Mouse (Mus musculus) hindbrain, embryonic 13.5 days (tissue): ENCODE data around the gene Acaca. TPM values are rescaled to one million over a fixed set of nuclear protein-coding genes. Genes with fewer than 3 reads are reported as not detected.

Source experiments
- ATAC-seq: fragments of 200-750 bp; cut with Nextera tagmentation; 2 replicates; pipeline ENCODE4 v1.8.0; 2017; ENCODE audit warnings: moderate TSS enrichment; ENCODE audit not compliant: low FRiP score
- H3K27ac ChIP-seq: fragments of 300-500 bp; sonication (generic); 2 replicates; pipeline ENCODE4 v1.5.1; 2015; ENCODE audit warnings: inconsistent platforms, mild to moderate bottlenecking, moderate library complexity
- H3K27me3 ChIP-seq: fragments of 300-500 bp; sonication (generic); 2 replicates; pipeline ENCODE4 v1.6.1; 2015; ENCODE audit warnings: mild to moderate bottlenecking, inconsistent platforms
- H3K36me3 ChIP-seq: fragments of 300-500 bp; sonication (generic); 2 replicates; pipeline ENCODE4 v1.6.1; 2015; ENCODE audit warnings: mild to moderate bottlenecking, inconsistent platforms
- H3K4me1 ChIP-seq: fragments of 300-500 bp; sonication (generic); replicated peaks from 2 replicates; pipeline ENCODE4 v1.6.1; 2015; ENCODE audit warnings: inconsistent platforms
- H3K4me2 ChIP-seq: fragments of 300-500 bp; sonication (generic); 2 replicates; pipeline ENCODE4 v1.6.1; 2015; ENCODE audit warnings: inconsistent platforms, mild to moderate bottlenecking, moderate library complexity
- H3K4me3 ChIP-seq: fragments of 300-500 bp; sonication (generic); 2 replicates; pipeline ENCODE4 v1.5.1; 2015; ENCODE audit warnings: mild to moderate bottlenecking, inconsistent platforms
- H3K9ac ChIP-seq: fragments of 300-500 bp; sonication (generic); 2 replicates; pipeline ENCODE4 v1.6.1; 2015; ENCODE audit warnings: mild to moderate bottlenecking, inconsistent platforms
- H3K9me3 ChIP-seq: fragments of 300-500 bp; sonication (generic); 2 replicates; pipeline ENCODE4 v1.6.1; 2016; ENCODE audit warnings: inconsistent platforms
- WGBS: fragments of 180-500 bp; shearing (Covaris S2); methylation state at CpG from one replicate; pipeline ENCODE4 v1.1.7; 2015; 5-methylcytosine and 5-hydroxymethylcytosine counted together
- polyA plus RNA-seq: library from polyadenylated mRNA; unstranded; fragments of >200 nt; fragmentation: Nextera tagmentation; extraction: Ambion mirVana; gene quantifications from 2 replicates; pipeline ENCODE4 v1.2.1, GENCODE M21; 2015

Acaca gene
- polyA plus RNA-seq, 1 experiment from 2014 or later = 24.5 TPM

DNA sequence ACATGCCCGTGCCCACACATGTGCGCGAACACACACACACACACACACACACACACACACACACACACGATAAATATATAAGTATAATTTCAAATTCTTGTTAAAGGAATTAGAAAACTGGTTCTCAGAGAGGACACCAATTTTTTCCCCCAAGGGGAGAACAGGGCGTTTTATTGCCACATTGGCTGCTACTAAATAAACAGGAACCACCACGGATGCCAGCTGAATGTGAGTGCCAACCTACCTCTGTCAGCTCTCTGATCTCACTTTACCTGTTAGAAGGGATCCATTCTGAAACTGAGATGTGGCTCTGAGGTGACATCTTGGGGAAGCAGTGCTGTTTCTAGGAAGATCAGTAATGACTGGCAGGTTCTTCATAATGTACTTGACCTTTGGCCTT lies 34.7 kb downstream of the Acaca start:
- Histone ChIP-seq H3K4me3 (no peak overlapping the region), H3K4me1 (no peaks in the 10 kb centered on the region), H3K36me3 (no peaks in the 10 kb centered on the region), H3K9ac (no peak overlapping the region), H3K9me3 (no peaks in the 10 kb centered on the region), H3K27me3 (no peaks in the 10 kb centered on the region), H3K4me2 (no peak overlapping the region), H3K27ac (no peak overlapping the region)
- no peak for ATAC-seq
- 89% methylated on average over 6 of the region's 6 CpGs for WGBS

DNA sequence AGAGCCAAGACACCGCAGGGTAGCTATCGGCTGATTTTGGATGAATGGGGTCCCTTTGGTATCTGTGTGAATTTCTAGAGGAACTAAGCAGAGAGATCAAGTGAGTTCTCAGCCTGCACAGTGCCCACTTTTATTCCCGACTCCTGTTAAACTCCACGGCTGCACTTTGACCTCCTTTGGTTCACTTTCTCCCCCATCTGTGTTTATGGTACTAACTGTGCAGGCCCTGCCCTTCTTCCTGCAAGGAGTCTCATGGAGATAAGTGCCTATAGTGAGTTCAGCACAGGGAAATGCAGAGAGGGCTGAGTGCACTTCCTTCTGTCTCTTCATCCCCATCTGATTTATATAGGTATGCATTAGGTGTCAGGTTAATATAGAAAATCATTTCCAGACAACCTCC lies 35.1 kb downstream of the Acaca start:
- no peak overlapping the region for H3K27ac ChIP-seq
- no peaks in the 10 kb centered on the region for H3K9me3 ChIP-seq
- no peaks in the 10 kb centered on the region for H3K27me3 ChIP-seq
- H3K36me3 ChIP-seq = no peaks in the 10 kb centered on the region
- ATAC-seq = no peak
- H3K9ac ChIP-seq = no peak overlapping the region
- H3K4me2 ChIP-seq = no peak overlapping the region
- 76% methylated on average over 4 of the region's 4 CpGs for WGBS
- H3K4me3 ChIP-seq = no peak overlapping the region
- no peaks in the 10 kb centered on the region for H3K4me1 ChIP-seq

DNA sequence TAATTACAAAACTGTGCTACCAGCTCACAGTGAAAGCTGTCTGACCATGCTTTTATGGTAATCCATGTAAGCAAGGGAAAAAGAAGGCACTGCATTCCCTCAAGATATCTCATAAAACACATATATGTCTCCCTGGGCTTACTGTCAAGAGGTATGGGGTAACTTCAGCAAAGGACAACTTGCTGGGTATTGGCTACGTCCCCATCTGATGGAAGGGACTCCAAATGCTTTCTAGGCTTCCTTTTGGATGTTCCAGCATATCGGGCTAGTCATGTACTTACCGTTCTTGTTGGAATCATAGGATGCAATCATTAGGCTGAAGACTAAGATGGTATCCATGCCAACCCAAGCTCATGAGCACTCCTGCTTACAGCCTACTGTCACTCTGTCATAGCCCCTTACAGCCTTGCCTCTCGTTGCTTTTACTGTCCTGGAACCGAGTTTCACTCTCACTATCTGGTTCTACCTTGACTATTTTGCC lies 37.6 kb downstream of the Acaca start, which contains the start of gene Gm11437:
Gm11437 (minus strand) TSS at position 431 of the 481 bp plus-strand sequence.
- H3K9ac ChIP-seq = no peak within 1 kb of the TSS
- H3K27me3 ChIP-seq = no peaks in the 10 kb centered on the region
- no peak within 1 kb of the TSS for H3K4me3 ChIP-seq
- no peak within 1 kb of the TSS for H3K4me2 ChIP-seq
- no peaks in the 10 kb centered on the region for H3K9me3 ChIP-seq
- H3K4me1 ChIP-seq = no peaks in the 10 kb centered on the region
- WGBS = 84% methylated on average over 5 of the region's 5 CpGs
- no peak for ATAC-seq
- no peak within 1 kb of the TSS for H3K27ac ChIP-seq
- no peaks in the 10 kb centered on the region for H3K36me3 ChIP-seq

DNA sequence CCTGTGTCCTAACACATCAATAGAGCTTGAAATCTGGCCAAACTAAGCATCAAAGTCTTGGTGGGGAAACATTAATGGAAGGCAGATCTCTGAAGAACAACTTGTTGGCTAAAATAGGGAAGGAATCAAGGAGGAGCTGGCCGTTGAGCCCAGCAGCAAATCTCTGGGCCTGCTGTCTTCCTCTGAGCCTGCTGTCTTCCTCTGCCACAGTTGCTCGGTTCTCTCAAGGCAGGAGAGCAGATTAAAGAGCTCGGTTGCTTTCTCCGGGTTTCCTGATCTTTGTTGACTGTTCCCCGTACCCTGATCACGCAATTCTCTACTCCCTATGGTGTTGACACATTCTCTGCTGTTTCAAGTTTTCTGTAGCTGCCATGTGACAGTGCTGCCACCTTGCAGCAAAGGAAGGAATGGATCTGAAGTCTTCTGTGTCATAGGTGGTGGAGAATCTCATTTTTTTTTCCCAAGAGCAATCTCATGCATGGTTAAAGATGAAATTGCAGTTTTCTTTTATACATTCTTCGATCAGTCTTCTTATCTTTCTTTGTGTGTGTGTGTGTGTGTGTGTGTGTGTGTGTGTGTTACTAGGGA lies 39.3 kb downstream of the Acaca start:
- H3K27ac ChIP-seq = no peak overlapping the region
- 41% methylated on average over 7 of the region's 7 CpGs for WGBS
- H3K9me3 ChIP-seq = no peaks in the 10 kb centered on the region
- H3K4me3 ChIP-seq = no peak overlapping the region
- no peak for ATAC-seq
- H3K4me1 ChIP-seq = no peaks in the 10 kb centered on the region
- no peak overlapping the region for H3K9ac ChIP-seq
- H3K36me3 ChIP-seq = no peaks in the 10 kb centered on the region
- no peaks in the 10 kb centered on the region for H3K27me3 ChIP-seq
- no peak overlapping the region for H3K4me2 ChIP-seq

DNA sequence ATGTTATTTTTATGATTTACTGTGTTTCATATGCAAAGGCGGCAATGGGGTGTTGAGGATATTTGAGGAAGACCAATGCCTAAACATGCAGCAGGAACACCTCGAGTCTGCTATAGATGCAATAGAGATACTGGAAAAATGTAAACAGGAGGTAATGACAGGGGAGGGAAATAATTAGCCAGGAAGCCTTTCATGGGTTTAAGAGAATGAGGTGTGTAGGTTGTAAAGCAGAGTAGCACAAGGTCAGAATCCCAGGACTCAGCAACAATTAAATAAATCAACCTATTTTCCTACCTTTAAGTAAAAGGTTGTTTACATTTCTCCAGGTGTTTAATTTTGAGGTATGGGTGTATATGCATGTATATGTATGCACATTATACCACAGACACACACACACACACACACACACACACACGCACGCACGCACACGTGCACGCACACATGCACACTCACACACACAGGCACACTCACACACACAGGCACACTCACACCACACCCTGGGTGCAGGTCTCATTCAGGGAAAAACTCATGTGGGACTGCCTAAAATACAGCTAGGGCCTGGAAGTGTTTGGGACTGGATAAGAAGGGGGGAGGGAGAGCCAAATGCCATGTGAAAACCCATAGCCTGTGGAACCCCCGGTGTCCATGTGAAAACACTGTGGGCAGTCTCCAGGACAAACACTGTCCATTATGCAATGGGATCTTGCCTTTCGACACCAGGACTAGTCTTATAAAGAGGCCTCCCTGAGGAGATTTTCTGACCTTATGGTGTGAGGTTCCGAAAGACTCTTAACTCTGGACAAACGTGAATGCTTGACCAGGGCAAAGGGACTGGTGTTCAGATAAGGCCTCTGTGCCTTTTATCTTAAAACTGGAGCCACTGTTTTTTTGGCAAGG lies 43.3 kb downstream of the Acaca start:
- Histone ChIP-seq H3K36me3 (no peaks in the 10 kb centered on the region), H3K4me3 (no peak overlapping the region), H3K4me1 (no peaks in the 10 kb centered on the region), H3K27ac (no peak overlapping the region), H3K4me2 (no peak overlapping the region), H3K27me3 (no peaks in the 10 kb centered on the region), H3K9ac (no peak overlapping the region), H3K9me3 (no peaks in the 10 kb centered on the region)
- WGBS = 84% methylated on average over 11 of the region's 11 CpGs
- ATAC-seq = no peak

DNA sequence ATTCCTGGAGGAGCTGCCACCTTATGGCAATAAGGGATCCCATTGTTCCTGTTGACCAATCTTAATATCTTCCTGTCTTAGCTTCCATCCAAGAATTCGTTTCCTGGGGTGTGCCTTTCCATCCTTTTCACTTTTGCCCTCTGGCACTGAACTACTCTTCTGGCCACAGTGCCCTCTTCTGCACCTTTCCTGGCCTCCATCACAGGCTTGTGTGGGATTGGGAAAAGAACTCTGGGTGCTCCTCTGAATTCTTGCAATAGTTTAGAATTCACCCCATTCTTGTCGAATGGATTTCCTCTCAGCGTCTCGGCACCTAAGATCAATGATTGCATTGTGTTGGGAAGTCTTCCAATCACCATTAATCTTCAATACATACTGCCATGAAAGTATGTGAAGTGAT lies 49.1 kb downstream of the Acaca start:
- H3K9me3 ChIP-seq = no peaks in the 10 kb centered on the region

DNA sequence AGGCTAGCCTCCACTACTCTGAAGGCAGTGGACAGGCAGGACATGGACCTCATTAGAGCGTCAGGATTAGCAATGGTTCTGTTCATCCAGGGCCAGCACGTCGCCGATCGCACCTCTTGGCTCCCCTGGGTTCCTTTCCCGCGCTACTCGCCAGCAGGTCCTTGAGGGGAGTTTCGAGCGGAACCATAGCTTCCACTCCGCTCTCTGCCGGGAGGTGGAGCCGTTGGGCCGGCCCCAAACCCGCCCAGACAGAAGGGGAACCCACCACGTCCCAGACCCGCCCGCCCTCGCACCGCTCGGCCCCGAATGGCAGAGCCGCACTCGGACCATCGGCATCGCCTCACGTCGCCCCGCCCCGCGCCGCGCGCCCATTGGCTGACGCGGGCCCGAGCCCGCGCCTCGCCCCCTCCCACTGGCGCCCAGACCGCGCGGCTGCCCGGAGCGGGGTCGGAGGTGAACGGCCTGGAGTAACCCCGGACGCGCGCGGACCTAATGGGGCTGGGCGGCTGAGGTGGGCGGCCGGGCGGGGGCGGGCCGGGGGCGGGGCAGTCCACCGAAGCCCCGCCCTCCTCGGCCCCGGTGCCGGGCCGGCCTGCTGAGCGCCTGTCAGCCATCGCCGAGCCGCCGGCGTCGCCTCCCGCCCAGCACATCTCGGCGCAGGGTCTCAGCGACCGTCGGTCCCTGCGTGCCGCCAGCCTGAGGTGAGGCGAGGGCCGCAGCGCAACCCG lies 49.9 kb downstream of the Acaca start:
- Histone ChIP-seq H3K9ac (peak overlapping the region; percentile 87), H3K27me3 (no peaks in the 10 kb centered on the region), H3K4me1 (peaks cover 27% of the 10 kb centered on the region), H3K27ac (peak overlapping the region; percentile 93), H3K4me2 (peak overlapping the region; percentile 80), H3K36me3 (no peaks in the 10 kb centered on the region), H3K4me3 (peak overlapping the region; percentile 84), H3K9me3 (no peaks in the 10 kb centered on the region)
- peak; percentile 98 for ATAC-seq
- under 1% methylated on average over 42 of the region's 85 CpGs for WGBS

More for the DNA sequence above, 49.1 kb downstream of the Acaca start:
- Histone ChIP-seq H3K36me3 (no peaks in the 10 kb centered on the region), H3K9ac (peak overlapping the region; percentile 87; the same call in 1 of the 2 replicates), H3K4me2 (peak overlapping the region; percentile 80), H3K27me3 (no peaks in the 10 kb centered on the region), H3K4me1 (peaks cover 27% of the 10 kb centered on the region), H3K4me3 (peak overlapping the region; percentile 84), H3K27ac (peak overlapping the region; percentile 93; the same call in 1 of the 2 replicates)
- 36% methylated on average over 4 of the region's 4 CpGs for WGBS
- ATAC-seq = no peak

DNA sequence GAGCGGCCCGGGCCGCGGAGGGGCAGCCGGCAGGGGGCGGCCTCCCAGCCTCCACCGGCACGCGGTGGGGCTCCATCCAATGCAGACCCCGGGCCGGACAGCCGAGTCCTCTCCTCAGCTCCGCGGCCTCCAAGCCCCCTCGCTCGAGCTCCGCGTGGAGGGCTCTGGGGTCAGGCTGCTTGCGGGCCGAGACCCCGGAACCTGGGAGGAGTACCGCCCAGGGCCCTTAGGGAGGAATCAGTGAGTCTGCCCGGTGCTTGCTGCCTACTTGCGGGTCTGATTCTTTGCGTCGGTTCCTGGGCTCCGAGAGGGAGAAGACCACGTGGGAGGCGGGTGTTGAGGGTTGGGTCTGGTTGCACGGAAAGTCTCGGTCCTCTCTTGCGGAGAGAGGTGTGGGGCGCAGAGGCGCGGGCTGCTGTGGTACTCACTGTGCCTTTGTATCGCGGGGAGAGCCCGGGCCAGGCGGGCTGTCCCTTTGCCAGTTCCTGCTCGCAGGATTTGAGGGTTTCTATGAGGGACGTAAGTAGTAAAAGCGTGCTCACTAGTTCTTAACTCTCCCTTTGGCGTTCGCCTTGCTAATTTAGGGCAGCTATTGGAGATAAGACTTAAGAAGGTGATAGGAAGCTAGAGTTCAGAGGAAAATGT lies 50.6 kb downstream of the Acaca start:
- peak overlapping the region; percentile 87 for H3K9ac ChIP-seq
- H3K4me2 ChIP-seq = peak overlapping the region; percentile 80
- ATAC-seq = peak; percentile 50; the same call in 1 of the 2 replicates
- no peaks in the 10 kb centered on the region for H3K27me3 ChIP-seq
- H3K36me3 ChIP-seq = no peaks in the 10 kb centered on the region
- peak overlapping the region; percentile 93 for H3K27ac ChIP-seq
- peak overlapping the region; percentile 84 for H3K4me3 ChIP-seq
- under 1% methylated on average over 38 of the region's 44 CpGs for WGBS
- H3K9me3 ChIP-seq = no peaks in the 10 kb centered on the region
- H3K4me1 ChIP-seq = peaks cover 27% of the 10 kb centered on the region

DNA sequence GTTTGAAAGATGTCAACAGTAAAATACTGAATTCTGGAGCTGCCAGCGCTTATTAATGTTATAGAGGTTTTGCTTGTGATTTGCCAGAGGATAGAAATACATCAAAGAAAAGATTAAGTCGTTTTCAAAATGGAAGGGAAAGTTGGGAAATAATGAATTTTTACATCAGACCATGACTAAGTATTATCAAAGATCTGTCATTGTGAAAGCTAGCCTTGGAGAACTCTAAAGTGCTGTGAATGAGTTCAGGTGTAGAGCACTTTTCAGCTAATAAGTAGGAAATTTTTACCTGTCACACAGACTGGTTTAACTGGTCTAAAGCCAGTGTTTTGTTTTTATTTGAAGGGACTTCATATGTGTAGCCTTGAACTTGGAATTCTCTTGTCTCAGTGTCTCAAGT lies 51.8 kb downstream of the Acaca start:
- Histone ChIP-seq H3K9ac (no peak overlapping the region), H3K4me3 (peak overlapping the region; percentile 84; the same call in 1 of the 2 replicates), H3K4me2 (peak overlapping the region; percentile 80), H3K4me1 (peaks cover 27% of the 10 kb centered on the region), H3K27ac (no peak overlapping the region), H3K27me3 (no peaks in the 10 kb centered on the region), H3K36me3 (no peaks in the 10 kb centered on the region), H3K9me3 (no peaks in the 10 kb centered on the region)
- WGBS = 76% methylated on average over 2 of the region's 2 CpGs
- ATAC-seq = no peak

DNA sequence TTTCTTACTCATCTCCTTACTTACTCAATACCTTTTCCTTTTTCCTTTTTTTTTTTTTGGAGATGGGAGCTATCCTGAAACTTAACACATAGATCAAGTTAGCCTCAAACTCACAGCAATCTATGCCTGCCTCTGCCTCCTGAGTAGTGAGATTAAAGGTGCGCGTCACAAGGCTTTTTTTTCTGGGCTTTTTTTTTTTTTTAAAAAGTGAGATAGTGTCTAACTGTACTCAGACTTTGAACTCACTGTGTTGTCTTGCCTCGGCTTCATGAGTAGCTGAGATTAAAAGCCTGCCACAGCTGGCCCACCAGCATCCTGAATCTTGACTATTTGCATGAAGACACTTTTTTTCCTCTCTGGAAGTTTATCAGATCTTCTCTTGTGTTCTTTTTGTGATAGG lies 59.1 kb downstream of the Acaca start:
- Histone ChIP-seq H3K4me3 (no peak overlapping the region), H3K36me3 (no peaks in the 10 kb centered on the region), H3K9me3 (no peaks in the 10 kb centered on the region), H3K4me2 (no peak overlapping the region), H3K4me1 (0 out of 2 replicates have a peak, but pooled peaks cover 4% of the 10 kb centered on the region), H3K27ac (no peak overlapping the region), H3K27me3 (no peaks in the 10 kb centered on the region), H3K9ac (no peak overlapping the region)
- no peak for ATAC-seq
- 92% methylated on average over 3 of the region's 3 CpGs for WGBS

DNA sequence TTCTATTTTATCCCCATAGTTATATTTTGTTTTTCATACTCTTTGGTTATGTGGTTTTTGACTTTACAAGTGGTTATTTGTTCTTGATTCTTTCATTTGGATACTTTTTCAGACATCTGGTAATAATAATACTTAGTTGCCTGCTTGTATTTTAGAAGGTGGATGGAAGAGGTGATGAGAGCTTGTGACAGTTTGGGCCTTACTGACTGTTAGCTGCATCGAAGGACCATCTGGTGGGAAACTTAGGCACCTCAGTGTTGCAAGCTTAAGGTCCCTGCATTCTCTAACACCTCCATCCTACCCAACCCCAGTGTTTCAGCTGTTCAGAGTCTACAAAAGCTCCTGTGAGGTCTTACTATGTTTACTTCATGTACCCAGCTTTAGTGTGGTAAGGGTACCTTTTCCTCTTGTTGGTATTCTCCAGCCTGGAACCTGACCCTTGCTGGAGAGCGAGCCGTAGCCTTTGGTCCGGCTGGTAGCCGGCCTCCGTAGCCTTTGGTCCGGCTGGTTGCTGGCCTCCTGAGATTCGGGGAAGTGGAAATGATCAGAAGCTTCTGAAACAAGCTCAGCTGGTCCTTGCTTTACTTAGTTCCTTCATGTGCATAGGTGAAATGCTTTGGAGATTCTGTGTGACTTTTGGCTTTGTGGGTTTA lies 61.2 kb downstream of the Acaca start:
- H3K4me1 ChIP-seq = 0 out of 2 replicates have a peak, but pooled peaks cover 4% of the 10 kb centered on the region
- H3K27me3 ChIP-seq = no peaks in the 10 kb centered on the region
- no peak for ATAC-seq
- H3K9me3 ChIP-seq = no peaks in the 10 kb centered on the region
- H3K36me3 ChIP-seq = peaks cover 4% of the 10 kb centered on the region
- H3K27ac ChIP-seq = no peak overlapping the region
- no peak overlapping the region for H3K9ac ChIP-seq
- no peak overlapping the region for H3K4me2 ChIP-seq
- WGBS = 86% methylated on average over 8 of the region's 8 CpGs
- no peak overlapping the region for H3K4me3 ChIP-seq
